Mouse (Mus musculus): ENCODE measurements around the gene Gngt2. TPM values are rescaled to one million over a fixed set of nuclear protein-coding genes. Genes with fewer than 3 reads are reported as not detected.

The Gngt2 gene
- total RNA-seq, 2 experiments from 2014 or later: 0.79 to 2.3 TPM

GRCm38 (mm10) chr11:95824071-95824876 is 12.7 kb upstream of the Gngt2 start, which contains the start of gene Phospho1:
Gene Phospho1 (plus strand): TSS chr11:95824499.
- peak; percentile 84 to 95 for DNase-seq (ENCODE audit: extremely low spot score in 1 of 2, low spot score in 2 of 2)
- intact Hi-C loops (cut with DNase I): loop anchor here (2.0 kb wide), 1 partner anchor 51 kb away; no protein-coding TSS in a partner anchor

- intact Hi-C loops (cut with DNase I): loop anchor here (2.0 to 5.0 kb wide), 4 partner anchors 37 to 138 kb away; no protein-coding TSS in a partner anchor
- peak in 1 of 2 experiments; percentile 78 for DNase-seq (ENCODE audit: extremely low spot score in 1 of 2, low spot score in 2 of 2)
These were observed 12.2 kb upstream of the Gngt2 start for GRCm38 (mm10) chr11:95824877-95825243.

GRCm38 (mm10) chr11:95825625-95826024 is 11.4 kb upstream of the Gngt2 start:
- intact Hi-C loops (cut with DNase I): loop anchor here (2.0 to 5.0 kb wide), 4 partner anchors 37 to 138 kb away; no protein-coding TSS in a partner anchor

DNA sequence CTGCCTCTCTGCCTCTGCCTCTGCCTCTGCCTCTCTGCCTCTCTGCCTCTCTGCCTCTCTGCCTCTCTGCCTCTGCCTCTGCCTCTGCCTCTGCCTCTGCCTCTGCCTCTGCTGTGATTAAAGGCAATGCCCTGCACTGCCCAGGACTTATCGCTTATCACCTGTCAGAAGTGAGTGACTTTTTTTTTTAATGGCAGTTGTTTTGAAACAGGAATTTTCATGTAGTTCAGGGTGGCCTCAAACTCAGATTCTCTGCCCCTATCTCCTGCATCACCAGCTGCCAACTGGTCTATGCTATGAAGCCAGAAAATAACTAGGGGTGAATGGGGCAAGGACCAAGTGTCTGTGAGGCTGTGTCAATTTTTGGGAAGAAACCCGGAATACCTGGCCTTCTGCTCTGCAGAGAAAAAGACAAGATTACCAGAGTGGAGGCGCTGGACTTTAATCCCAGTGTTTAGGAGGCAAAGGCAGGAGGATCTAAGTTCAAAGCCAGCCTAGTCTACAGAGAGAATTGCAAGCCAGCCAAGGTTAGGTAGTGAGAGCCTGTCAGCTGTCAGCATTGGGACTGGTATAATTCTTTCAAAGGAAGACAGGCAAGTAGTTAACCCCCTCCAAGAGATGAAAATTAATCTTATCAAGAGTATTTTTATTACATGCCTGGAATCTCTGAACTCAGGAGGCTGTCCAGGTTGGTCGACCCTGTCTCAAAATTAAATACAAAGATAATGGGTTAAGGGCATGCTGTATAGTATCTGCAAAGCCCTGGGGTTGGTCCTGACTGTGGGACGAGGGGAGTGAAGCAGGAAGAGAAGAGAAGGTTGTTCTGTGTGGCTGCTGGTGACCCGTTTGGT is 10.5 kb upstream of the Gngt2 start:
- no peak for DNase-seq (ENCODE audit: extremely low spot score in 1 of 2, low spot score in 2 of 2)
- intact Hi-C loops (cut with DNase I): loop anchor here (5.0 kb wide), 3 partner anchors 36 to 139 kb away; no protein-coding TSS in a partner anchor

More at GRCm38 (mm10) chr11:95825625-95826024, 11.4 kb upstream of the Gngt2 start:
- no peak for DNase-seq (ENCODE audit: extremely low spot score in 1 of 2, low spot score in 2 of 2)

DNA sequence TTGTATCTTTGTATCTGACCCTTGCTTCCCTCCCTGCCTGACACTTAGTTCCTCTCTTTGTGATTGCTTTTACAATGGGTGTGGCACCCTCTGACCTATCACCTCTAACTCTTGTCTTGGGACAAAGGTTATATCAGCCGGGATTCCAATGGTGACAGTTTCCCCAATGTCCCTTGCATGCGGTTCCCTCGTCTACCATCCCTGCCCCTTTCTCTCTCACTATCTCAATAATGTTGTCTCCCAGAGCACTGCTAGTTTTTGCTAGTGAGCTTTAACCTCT is 9.9 kb upstream of the Gngt2 start:
- no peak for DNase-seq (ENCODE audit: extremely low spot score in 1 of 2, low spot score in 2 of 2)
- intact Hi-C loops (cut with DNase I): loop anchor here (5.0 kb wide), 3 partner anchors 35 to 140 kb away; no protein-coding TSS in a partner anchor

DNA sequence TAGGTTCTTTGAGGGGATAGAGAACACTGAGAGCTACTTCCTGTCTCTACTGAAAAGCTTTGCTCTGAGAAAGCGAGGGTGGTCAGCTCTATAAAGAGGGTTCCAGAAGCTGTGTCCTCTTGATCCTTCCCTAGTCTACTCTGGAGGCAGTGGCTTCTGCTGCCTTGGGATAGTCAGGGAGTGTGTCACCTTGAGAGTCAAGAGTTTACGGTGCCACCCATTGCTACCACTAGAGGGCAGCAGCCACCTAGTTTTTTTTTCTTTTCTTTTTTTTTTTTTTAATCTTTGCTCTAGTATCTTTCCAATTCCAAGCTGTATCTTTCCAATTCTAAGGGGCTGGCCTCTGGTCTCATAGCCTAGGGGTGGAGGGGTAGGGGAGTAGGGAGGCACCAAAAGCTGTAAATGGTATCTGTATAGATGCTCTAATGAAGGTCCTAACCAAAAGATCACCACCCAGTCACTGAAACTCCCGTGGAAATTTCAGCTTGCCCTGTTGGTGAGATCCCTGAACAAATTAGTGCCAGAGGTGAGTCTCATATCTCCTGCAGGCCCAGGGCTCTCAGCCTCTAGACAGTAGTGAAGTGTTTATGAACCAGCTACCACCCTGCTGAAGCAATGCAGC is 9.4 kb upstream of the Gngt2 start:
- DNase-seq (ENCODE audit: extremely low spot score in 1 of 2, low spot score in 2 of 2): peak in 1 of 2 experiments; percentile 64
- intact Hi-C loops (cut with DNase I): loop anchor here (5.0 kb wide), 3 partner anchors 35 to 140 kb away; no protein-coding TSS in a partner anchor

DNA sequence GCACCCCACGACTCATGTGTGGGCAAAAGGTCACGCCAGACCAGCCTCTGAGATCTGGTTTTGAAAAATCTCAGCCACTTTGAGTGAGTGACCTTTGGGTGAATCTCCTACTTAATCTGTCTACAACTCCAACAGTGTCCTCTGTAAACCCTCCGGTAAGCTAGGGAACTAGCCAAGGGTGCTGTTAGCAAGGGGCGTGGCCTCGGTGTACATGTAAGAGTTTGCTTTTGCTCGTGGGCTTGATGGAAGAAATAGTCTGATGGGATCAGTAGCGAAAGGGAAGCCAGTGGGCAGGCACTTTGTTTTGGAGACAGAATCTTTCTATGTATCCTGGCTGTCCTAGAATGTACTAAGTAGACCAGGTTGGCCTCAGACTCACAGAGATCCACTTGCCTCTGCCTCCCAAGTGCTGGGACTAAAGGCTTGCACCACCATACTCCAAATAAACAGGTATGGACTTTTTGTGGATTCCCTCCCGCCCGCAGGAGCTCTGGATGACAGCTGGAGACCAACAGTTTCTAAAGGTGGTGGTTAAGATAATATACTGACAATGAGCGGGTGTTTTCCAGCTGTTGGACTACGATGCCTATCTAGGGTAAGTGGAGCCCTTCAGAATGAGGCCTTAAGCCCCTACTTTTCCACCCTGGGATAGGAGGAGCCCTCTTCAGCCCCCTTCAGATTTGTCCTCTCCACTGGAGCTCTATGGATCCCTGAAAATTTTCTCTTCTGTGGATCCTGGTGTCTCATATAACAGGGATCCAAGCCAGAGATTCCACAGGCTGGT is 8.6 kb upstream of the Gngt2 start:
- intact Hi-C loops (cut with DNase I): loop anchor here (5.0 kb wide), 3 partner anchors 34 to 141 kb away; no protein-coding TSS in a partner anchor
- no peak for DNase-seq (ENCODE audit: extremely low spot score in 1 of 2, low spot score in 2 of 2)

DNA sequence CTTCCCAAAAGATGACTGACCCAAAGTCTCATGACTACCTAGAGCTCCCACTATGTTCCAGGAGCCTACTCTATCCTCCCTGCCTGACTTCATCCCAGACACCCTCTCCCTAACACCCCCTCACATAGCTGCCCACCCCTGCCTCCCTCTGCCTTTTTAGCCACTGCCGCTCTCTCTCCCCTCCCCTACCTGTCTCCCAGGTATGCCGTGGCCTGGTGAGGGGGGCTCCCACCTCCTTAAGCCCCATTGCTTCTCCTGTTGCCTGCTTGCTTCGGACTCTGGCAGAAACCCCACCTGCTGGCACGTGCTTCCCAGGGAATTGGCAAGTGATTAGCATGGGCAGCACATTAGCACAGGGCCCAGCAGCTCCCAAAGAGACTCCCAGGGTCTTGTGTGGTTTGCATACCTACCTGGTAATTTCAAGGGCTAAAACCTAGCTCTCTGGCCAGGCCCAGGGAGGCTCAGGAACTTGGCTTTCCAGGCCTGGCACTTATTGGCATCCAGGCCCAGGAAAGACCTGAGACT is 7.4 kb upstream of the Gngt2 start:
- DNase-seq (ENCODE audit: extremely low spot score in 1 of 2, low spot score in 2 of 2): no peak
- intact Hi-C loops (cut with DNase I): loop anchor here (5.0 kb wide), 3 partner anchors 33 to 142 kb away; no protein-coding TSS in a partner anchor

DNA sequence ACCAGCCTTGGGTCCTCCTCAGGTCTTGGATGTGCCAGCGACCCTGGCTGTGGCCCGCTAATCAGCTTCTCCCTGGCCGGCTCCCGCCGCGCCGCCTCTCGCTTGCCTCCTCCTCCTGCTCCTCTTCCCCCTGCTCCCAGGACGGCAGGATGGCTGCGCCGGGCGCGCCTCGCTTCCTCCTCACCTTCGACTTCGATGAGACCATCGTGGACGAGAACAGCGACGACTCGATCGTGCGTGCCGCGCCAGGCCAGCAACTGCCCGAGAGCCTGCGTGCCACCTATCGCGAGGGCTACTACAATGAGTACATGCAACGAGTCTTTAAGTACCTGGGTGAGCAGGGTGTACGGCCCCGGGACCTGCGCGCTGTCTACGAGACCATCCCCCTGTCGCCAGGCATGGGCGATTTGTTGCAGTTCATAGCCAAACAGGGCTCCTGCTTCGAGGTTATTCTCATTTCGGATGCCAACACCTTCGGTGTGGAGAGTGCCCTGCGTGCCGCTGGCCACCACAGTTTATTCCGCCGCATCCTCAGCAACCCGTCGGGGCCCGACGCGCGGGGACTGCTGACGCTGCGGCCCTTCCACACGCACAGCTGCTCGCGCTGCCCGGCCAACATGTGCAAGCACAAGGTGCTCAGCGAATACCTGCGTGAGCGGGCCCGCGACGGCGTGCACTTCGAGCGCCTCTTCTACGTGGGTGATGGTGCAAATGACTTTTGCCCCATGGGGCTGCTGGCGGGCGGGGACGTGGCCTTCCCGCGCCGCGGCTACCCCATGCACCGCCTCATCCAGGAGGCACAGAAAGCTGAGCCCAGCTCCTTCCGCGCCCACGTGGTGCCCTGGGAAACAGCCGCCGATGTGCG is 6.4 kb upstream of the Gngt2 start:
- peak in 1 of 2 experiments; percentile 41 for DNase-seq (ENCODE audit: extremely low spot score in 1 of 2, low spot score in 2 of 2)
- intact Hi-C loops (cut with DNase I): no loop called here

- no peak for DNase-seq (ENCODE audit: extremely low spot score in 1 of 2, low spot score in 2 of 2)
- intact Hi-C loops (cut with DNase I): no loop called here
These were observed 5.8 kb upstream of the Gngt2 start for GRCm38 (mm10) chr11:95831276-95831619.

- DNase-seq (ENCODE audit: extremely low spot score in 1 of 2, low spot score in 2 of 2): no peak
- intact Hi-C loops (cut with DNase I): no loop called here
These were observed 5.4 kb upstream of the Gngt2 start for GRCm38 (mm10) chr11:95831641-95832040.

DNA sequence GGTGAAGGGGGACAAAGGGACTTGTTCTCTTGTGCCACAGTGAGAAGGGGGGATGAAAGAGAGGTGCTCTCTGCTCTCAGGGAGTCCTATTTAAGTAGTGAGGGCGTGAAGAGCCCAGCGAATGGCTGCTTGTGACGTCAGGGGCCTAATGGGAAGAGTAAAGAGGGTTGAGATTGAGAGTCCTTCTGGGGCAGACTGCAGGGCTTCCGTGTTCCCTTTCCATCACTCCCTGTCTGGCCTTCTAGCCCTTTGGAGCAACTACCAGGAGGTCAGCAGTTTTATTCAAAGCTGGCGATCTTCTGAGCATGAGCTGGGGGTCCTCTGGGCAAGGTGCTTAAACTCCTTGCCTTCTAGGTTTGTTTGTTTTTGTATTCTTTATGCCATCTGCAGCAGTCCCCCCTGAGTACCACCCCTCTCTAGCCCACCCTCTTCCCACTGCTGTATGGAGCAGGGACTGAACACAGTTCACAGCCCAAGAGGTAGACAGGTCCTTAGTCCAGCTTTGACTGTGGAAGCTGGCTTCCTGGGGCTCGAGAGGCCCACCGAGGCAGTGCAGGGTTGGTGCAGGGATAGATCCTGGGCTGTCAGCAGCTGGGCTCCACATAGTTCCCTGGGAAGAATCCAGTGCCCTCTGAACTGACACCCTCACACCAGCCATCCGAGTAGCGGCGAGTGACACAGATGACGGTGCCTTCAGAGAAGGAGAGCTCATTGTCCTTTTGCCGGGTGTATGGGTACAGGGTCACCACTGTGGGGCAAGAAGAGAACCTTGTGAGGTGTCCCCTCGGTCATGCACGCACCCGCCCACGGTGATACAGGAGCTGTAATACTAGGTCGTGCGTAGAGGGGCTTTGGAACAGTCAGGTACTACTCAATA is 4.6 kb upstream of the Gngt2 start:
- intact Hi-C loops (cut with DNase I): no loop called here
- no peak for DNase-seq (ENCODE audit: extremely low spot score in 1 of 2, low spot score in 2 of 2)

- no peak for DNase-seq (ENCODE audit: extremely low spot score in 1 of 2, low spot score in 2 of 2)
- intact Hi-C loops (cut with DNase I): no loop called here
These were observed 3.9 kb upstream of the Gngt2 start for GRCm38 (mm10) chr11:95833006-95833570.

DNA sequence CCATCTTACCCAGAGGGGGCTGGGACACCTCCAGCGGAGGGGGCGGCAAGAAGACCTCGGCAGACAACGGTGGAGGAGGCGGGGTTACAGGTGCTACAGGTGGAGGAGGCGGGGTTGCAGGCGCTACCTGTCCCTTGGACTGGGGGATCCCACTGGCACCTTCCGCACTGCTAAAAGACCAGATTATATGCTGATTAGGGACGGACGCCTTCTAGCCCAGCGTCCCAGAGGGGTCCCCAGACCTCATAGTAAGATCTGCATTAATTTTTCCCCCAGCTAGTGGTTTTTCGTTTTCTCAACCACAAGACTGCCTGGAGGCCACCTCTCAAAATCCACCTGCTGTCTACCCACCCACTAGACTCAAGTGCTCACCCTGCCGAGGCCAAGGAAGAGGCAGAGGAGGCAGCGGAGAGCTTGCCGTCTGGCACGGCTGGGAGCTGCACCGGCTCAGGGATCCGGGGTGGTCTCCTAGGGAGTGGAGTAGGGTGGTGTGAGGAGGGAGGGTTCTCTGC is 3.3 kb upstream of the Gngt2 start:
- DNase-seq (ENCODE audit: extremely low spot score in 1 of 2, low spot score in 2 of 2): no peak
- intact Hi-C loops (cut with DNase I): no loop called here

DNA sequence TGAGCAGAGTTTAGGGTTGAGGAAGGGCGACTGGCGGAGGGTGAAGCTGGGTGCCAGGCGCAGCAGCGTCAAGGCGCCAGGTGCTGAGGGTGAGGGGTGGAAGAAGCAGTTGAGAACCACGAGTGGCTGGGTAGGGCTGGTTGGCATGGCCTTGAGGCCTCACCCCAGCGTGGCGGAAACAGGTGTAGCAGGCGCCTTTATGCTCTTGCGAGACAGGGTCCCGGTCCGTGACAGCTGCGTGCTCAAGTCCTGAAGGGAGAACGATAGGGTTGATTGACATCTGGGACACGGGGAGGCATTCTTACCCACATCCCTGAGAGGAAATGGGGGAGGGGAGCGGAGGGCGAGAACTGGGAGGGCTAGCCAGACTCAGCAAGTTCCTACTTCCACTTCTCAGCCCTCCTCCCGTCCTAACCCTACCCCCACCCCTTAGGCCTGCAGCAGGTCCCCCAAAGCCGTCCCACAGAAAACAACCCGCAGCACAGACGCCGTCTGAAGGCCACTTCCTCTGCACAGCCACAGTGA is 2.8 kb upstream of the Gngt2 start:
- intact Hi-C loops (cut with DNase I): no loop called here
- DNase-seq (ENCODE audit: extremely low spot score in 1 of 2, low spot score in 2 of 2): peak in 1 of 2 experiments; percentile 77
